Mouse (Mus musculus) lung, postnatal 0 days (tissue): ENCODE results near the gene Lhpp. TPM values are rescaled to one million over a fixed set of nuclear protein-coding genes. Genes with fewer than 3 reads are reported as not detected.

Experiments
- ATAC-seq: fragments of 200-750 bp; cut with Nextera tagmentation; 2 replicates; pipeline ENCODE4 v1.8.0; 2017; ENCODE audit warnings: moderate library complexity
- DNase-seq: peaks from one replicate; pipeline ENCODE4 v3.0.0-alpha.2; 2016; ENCODE audit warnings: low spot score
- H3K27ac ChIP-seq: fragments of 300-500 bp; sonication (generic); 2 replicates; pipeline ENCODE4 v1.5.1; 2014; ENCODE audit warnings: antibody characterized with exemption, mild to moderate bottlenecking, low read length, mixed read lengths
- H3K27me3 ChIP-seq: fragments of 300-500 bp; sonication (generic); replicated peaks from 2 replicates; pipeline ENCODE4 v1.6.1; 2014; ENCODE audit warnings: low read length, mixed read lengths; ENCODE audit not compliant: insufficient read depth
- H3K36me3 ChIP-seq: fragments of 300-500 bp; sonication (generic); 2 replicates; pipeline ENCODE4 v1.6.1; 2014; ENCODE audit warnings: low read length, mixed read lengths; ENCODE audit not compliant: insufficient read depth
- H3K4me1 ChIP-seq: fragments of 300-500 bp; sonication (generic); 2 replicates; pipeline ENCODE4 v1.6.1; 2014; ENCODE audit warnings: antibody characterized with exemption, low read depth, low read length, mixed read lengths; ENCODE audit not compliant: insufficient read depth
- H3K4me2 ChIP-seq: fragments of 300-500 bp; sonication (generic); replicated peaks from 2 replicates; pipeline ENCODE4 v1.6.1; 2014; ENCODE audit warnings: low read depth, mild to moderate bottlenecking, low read length, moderate library complexity, mixed read lengths
- H3K4me3 ChIP-seq: fragments of 300-500 bp; sonication (generic); 2 replicates; pipeline ENCODE4 v1.5.1; 2014; ENCODE audit warnings: low read depth, low read length
- H3K9ac ChIP-seq: fragments of 300-500 bp; sonication (generic); replicated peaks from 2 replicates; pipeline ENCODE4 v1.6.1; 2014; ENCODE audit warnings: low read depth, mild to moderate bottlenecking
- H3K9me3 ChIP-seq: fragments of 300-500 bp; sonication (generic); 2 replicates; pipeline ENCODE4 v1.6.1; 2016; ENCODE audit warnings: low read length, mixed read lengths
- CTCF ChIP-seq: IDR thresholded peaks from 2 replicates; pipeline ENCODE4 v1.5.1; 2016; ENCODE audit warnings: antibody characterized with exemption, mild to moderate bottlenecking
- EP300 ChIP-seq: IDR thresholded peaks from 2 replicates; pipeline ENCODE4 v1.6.1; 2016; ENCODE audit warnings: antibody characterized with exemption, mild to moderate bottlenecking, control low read depth
- WGBS: fragments of 180-500 bp; shearing (Covaris S2); extraction: QIAGEN DNeasy Blood & Tissue Kit; methylation state at CpG from one replicate; pipeline ENCODE4 v1.1.7; 2014; 5-methylcytosine and 5-hydroxymethylcytosine counted together
- polyA plus RNA-seq: library from polyadenylated mRNA; unstranded; fragments of >200 nt; fragmentation: Nextera tagmentation; extraction: Ambion mirVana; gene quantifications from 2 replicates; pipeline ENCODE4 v1.2.1, GENCODE M21; 2015

The Lhpp gene
- polyA plus RNA-seq, 1 experiment from 2014 or later: 5.9 TPM

DNA sequence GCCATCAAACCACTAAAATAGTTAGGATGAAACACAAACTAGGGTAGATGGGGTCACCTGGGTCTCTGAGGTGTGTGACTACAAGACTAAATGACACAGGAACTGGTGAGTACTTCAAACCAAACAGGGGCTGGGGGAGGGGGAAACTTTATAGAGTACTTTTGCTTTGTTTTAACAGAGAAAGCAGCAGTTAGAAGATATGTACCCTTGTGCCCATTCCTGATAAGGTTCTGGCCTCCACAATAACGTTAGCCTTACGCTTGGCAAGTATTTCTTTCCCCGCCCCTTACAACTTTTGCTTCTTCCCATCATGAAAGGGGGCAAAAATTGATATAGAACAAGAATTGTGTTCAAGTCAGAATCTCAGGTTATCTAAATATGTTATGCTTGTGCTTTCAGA is 14.7 kb upstream of the Lhpp start:
- Histone ChIP-seq H3K4me1 (peaks cover 10% of the 10 kb centered on the region; the same call in 1 of the 2 replicates), H3K27me3 (peaks cover 51% of the 10 kb centered on the region), H3K9me3 (no peaks in the 10 kb centered on the region), H3K36me3 (no peaks in the 10 kb centered on the region), H3K4me2 (no peak overlapping the region), H3K27ac (no peak overlapping the region), H3K4me3 (no peak overlapping the region), H3K9ac (no peak overlapping the region)
- ATAC-seq (no peak), DNase-seq (no peak)
- no peak for TF ChIP-seq EP300
- TF ChIP-seq CTCF: no peak
- WGBS: 75% methylated on average over 3 of the region's 3 CpGs

DNA sequence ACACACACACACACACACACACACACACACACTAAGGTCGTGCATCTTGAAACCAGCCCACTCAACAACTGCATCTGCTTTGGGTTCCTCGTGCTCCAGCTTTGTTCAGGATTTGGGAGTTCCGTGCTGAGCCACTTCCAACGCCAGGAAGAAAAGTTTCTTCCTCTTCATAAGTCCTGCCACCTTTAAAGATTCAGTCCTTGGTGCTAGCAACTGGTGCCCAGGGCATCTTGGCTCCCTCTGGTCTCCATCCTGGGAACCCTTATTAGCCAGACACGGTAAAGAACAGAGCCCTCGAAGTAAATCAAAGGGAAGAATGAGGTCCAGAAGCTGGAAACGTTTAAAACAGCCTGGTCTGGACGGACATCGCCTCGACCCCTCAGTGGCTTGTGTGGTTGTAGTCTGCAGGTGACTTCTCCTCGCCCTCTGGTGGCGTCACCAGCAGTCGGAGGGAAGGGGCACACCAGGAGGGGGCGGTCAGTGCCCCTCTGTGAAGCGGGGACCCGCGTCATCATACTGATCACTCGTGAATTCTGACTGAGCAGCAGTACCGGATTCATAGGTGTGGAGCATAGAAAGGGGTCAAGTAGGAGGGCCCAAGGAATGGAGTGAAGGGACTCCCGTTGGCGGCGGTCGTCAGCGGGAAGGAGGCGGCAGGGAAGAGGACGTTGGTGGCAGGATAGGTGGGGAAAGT is 13.7 kb upstream of the Lhpp start:
- Histone ChIP-seq H3K36me3 (no peaks in the 10 kb centered on the region), H3K9me3 (no peaks in the 10 kb centered on the region), H3K4me2 (peak overlapping the region; percentile 61), H3K4me3 (peak overlapping the region; percentile 43), H3K9ac (no peak overlapping the region), H3K27ac (no peak overlapping the region), H3K27me3 (peaks cover 59% of the 10 kb centered on the region), H3K4me1 (peaks cover 10% of the 10 kb centered on the region; the same call in 1 of the 2 replicates)
- WGBS: 9% methylated on average over 26 of the region's 26 CpGs
- no peak for ATAC-seq
- no peak for DNase-seq
- TF ChIP-seq EP300: no peak
- TF ChIP-seq CTCF: peak; percentile 37; the same call in 1 of the 2 replicates

DNA sequence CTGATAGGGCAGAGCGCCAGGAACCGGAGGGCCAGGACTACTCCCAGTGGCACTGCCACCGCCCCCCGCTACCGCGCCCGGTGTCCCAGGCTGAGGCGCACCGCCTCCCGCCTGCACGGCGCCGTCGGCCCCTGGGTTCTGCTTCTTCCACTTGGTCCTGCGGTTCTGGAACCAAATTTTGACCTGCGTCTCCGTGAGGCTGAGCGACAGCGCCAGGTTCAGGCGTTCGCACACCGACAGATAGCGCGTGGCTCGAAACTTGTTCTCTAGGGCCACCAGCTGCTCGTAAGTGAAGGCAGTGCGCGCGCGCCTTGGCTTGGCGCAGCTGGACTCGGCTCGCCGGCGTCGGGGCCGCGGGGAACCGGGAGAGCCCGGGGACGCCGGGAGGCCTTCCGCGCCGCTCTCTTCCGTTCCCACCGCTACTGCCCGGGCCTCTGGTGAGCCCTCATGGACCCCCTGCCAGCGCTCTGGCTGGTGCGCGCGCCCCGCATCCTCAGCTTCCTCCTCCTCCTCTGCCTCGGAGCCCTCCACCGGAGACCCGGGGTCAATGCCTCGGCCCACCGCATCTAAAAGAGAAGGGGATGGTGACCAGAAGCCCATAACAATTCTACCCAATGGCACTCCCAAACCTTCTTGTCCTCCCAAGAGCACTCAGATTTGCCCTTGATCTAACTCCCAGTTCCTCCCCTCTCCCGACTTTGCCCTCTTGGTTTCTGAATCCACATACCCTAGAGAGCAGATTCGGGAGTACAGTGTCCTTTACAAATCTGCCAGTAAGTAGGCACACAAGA is 13.0 kb upstream of the Lhpp start:
- no peaks in the 10 kb centered on the region for H3K36me3 ChIP-seq
- H3K27ac ChIP-seq: no peak overlapping the region
- H3K9me3 ChIP-seq: no peaks in the 10 kb centered on the region
- peaks cover 10% of the 10 kb centered on the region; the same call in 1 of the 2 replicates for H3K4me1 ChIP-seq
- TF ChIP-seq EP300 (no peak), CTCF (no peak)
- H3K27me3 ChIP-seq: peaks cover 67% of the 10 kb centered on the region
- H3K4me3 ChIP-seq: peak overlapping the region; percentile 43
- DNase-seq (no peak), ATAC-seq (no peak)
- H3K4me2 ChIP-seq: peak overlapping the region; percentile 61
- WGBS: under 1% methylated on average over 53 of the region's 60 CpGs
- H3K9ac ChIP-seq: no peak overlapping the region

DNA sequence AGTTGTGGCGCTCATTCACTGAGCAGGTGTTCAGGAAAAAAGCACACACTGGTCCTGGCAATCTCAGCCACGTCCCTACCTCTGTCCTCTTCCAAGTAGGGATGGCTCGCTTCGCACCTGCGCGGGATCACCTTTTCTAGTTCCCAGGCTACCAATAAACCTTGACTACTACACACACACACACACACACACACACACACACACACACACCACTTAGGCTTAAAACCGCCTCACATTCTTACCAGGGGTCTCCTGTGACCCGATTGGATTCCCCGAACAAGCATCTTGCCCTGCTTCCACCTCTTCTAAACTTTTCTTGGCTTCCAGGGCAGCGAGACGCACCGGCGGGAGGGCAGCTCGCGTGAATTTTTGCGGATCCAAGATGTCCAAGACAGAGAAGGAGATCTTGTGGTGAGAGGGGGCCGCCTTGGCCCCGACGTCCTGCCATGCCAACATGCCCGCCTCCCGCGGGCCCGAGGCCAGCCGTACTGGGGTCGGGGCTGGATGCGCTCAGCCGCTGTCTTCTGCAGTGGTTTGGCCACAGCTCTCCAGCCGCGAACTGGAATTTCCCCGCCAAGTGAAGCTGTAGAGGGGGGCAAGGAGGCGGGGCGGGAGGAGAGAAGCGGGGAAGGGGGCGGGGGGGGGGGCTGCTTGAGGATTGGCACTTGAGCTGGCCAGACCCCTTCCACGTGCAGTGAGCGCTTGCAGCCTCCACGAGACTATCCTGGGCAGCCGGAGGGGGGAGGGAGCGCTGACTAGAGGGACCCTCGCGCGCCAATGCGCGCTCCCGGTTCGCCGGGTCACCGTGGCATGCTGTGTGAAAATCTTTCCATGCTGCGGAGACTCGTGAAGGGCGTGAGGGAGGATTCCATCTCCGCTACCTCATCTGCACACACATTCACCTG is 11.1 kb upstream of the Lhpp start, which contains the start of gene Nkx1-2:
TSS of gene Nkx1-2 (minus strand) at position 567 of the 905 bp plus-strand sequence.
- ATAC-seq (no peak), DNase-seq (no peak)
- no peaks in the 10 kb centered on the region for H3K9me3 ChIP-seq
- no peaks in the 10 kb centered on the region for H3K36me3 ChIP-seq
- H3K27me3 ChIP-seq: peaks cover 72% of the 10 kb centered on the region
- H3K4me3 ChIP-seq: peak within 1 kb of the TSS; percentile 17; the same call in 1 of the 2 replicates
- H3K9ac ChIP-seq: no peak within 1 kb of the TSS
- no peak within 1 kb of the TSS for H3K27ac ChIP-seq
- under 1% methylated on average over 46 of the region's 52 CpGs for WGBS
- peaks cover 10% of the 10 kb centered on the region; the same call in 1 of the 2 replicates for H3K4me1 ChIP-seq
- H3K4me2 ChIP-seq: peak within 1 kb of the TSS; percentile 44
- no peak for TF ChIP-seq EP300
- no peak for TF ChIP-seq CTCF

DNA sequence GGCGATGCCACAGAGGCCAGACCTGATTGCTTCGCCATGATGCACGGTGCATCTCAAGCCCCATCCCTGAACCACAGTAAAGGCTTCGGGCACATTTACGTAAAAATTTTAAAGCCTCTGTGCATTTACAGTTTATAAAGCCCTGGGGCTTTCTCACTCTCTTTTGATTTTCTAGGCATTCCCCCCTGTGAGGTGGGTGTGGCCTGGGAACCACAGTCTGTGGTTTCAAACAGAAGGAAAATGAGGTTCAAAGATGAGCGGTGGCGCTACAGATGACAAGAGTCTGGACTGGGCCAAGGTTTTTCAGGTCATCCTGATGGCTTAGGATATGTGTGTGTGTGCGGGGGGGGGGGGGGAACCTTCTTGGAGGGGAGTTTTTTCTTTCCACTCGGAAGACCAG is 10.4 kb upstream of the Lhpp start:
- H3K27me3 ChIP-seq: peaks cover 72% of the 10 kb centered on the region
- no peak overlapping the region for H3K9ac ChIP-seq
- H3K9me3 ChIP-seq: no peaks in the 10 kb centered on the region
- no peak for DNase-seq
- no peaks in the 10 kb centered on the region for H3K36me3 ChIP-seq
- H3K4me2 ChIP-seq: peak overlapping the region; percentile 44
- 6% methylated on average over 9 of the region's 9 CpGs for whole genome bisulfite sequencing
- peak overlapping the region; percentile 17; the same call in 1 of the 2 replicates for H3K4me3 ChIP-seq
- no peak for ATAC-seq
- H3K4me1 ChIP-seq: peaks cover 10% of the 10 kb centered on the region; the same call in 1 of the 2 replicates
- TF ChIP-seq CTCF (no peak), EP300 (no peak)
- H3K27ac ChIP-seq: no peak overlapping the region
